Mouse (Mus musculus): ENCODE results near the gene Hoxb7.

The Hoxb7 gene

DNA sequence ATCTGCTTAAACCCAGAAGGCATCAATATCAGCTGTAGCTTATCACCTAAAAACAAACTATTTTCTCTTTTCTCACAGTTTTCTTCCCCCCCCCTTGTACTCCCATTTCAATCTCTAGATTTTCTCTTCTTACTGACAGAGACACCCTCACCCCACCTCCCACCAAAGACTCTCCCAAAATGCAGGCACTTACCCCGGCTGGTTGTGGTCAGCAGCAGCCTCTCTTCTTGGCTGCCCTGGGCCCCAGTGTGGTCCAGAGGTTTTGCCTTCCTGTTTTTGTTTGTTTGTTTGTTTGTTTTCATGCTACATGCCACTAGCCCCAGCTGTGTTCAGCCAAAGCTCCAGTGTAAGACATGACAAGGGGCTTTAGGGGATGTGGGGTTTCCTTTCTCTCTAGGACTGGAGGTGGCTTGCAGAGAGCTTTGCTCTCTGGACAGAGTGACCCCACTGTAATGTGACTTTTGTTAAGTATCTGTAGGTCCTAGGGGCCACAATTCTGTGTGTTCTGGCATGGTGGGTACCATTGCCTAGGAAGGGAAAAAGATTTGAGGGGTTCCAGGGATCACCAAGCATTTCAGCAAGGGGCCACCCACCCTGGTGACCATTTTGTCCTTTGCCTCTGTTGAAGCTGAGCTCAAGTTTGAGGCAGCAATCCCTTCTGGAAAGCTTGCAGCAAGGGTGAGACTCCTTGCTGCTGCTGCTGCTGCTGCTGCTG is 18.2 kb upstream of the Hoxb7 start:
- no peak for DNase-seq (ENCODE audit: low spot score)

DNA sequence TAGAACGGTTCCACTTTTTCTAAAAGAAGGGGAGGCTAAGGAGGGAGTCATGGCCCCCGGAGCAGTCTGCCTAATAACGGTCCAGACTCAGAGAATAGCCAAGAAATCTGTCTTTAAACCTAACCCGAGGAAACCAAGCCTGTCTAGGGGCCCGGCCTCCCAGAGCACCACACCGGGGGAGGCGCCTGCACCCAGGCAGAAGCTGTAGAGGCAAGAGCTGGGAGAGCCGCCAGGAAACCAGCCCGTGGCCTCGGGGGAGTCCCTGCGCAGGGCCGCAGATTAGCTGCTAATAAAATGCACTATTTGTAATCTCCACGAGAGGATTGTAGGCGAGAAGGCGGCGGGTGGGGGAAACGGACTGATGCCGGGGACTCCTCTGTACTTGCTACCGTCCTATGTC is 16.6 kb upstream of the Hoxb7 start:
- DNase-seq (ENCODE audit: low spot score): no peak

DNA sequence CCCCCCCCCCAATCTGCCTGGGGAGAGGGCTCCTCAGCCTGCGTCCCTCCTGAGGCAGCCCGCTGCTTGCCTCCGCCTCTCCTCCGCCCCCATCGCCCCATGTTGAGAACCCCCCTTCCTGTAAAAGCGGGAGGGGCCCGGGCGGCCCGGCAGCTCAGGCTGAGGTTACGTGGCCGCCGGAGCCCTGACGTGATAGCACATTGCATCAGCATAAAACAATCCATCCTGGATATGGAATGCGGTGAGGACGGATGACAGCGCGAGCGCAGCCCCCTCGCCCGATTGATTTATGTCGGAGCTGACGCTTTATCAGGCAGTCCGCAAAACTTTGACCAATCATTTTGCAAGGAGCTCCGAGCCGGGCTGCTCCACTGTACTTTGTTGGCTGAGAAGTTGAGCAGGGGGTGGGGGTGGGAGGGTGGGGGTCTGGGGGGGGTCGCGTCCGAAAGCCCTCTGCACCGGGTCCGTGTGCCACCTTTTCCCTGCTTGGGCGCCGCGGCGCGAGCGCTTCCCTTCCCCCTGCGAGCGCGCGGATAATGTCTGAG is 15.4 kb upstream of the Hoxb7 start, which contains the start of gene Hoxb9:
Gene Hoxb9, plus strand, starts transcription at position 462 of the 545 bp plus-strand sequence.
- DNase-seq (ENCODE audit: low spot score): no peak

DNA sequence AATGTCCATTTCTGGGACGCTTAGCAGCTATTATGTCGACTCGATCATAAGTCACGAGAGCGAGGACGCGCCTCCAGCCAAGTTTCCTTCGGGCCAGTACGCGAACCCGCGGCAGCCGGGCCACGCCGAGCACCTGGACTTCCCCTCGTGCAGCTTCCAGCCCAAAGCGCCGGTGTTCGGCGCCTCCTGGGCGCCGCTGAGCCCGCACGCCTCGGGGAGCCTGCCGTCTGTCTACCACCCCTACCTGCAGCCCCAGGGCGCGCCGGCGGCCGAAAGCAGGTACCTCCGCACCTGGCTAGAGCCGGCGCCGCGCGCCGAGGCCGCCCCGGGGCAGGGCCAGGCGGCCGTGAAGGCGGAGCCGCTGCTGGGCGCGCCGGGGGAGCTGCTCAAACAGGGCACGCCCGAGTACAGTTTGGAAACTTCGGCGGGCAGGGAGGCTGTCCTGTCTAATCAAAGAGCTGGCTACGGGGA is 14.8 kb upstream of the Hoxb7 start:
- peak; percentile 53 for DNase-seq (ENCODE audit: low spot score)

DNA sequence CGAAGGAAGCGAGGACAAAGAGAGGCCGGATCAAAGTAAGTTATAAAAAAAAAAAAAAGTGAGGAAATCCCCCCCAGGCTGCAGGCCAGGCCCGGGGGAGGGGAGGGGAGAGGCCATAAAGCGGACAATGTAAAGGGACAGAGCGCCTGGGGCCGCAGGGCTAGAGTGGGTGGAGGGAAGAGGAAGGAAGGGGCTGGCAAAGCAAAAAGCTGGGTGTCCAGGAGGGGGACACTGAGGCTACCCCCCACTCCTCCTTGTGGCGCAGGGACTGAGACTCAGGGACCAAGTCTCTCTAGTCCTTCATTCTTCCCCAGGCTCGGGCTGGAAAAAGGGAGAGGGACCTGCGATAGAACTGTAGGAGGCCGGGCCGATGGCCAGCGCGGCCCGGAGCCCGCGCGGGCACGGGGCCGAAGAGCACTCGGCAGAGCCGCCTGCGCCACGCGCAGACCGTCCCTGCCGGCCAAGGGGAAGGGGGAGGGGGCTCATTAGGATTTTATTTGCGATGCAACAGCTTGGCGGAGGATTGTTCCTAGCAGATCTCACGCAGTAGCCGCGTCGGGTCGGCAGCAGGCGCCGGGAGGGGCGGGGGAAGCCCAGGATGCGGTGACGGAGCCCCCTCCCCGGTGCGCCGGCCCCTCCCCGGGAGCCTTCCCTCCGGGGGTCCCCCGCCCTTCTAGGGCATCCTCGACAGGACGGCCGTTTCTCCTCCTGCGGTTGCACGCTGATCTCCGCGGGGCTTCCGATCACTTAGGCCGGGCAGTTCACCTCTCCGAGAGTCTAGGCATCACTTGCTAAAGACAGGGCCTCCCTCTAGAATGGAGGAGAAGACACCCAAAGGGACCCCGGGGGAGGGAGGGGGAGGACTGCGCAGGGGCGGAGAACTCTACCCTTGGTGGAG is 14.2 kb upstream of the Hoxb7 start:
- DNase-seq (ENCODE audit: low spot score): no peak

DNA sequence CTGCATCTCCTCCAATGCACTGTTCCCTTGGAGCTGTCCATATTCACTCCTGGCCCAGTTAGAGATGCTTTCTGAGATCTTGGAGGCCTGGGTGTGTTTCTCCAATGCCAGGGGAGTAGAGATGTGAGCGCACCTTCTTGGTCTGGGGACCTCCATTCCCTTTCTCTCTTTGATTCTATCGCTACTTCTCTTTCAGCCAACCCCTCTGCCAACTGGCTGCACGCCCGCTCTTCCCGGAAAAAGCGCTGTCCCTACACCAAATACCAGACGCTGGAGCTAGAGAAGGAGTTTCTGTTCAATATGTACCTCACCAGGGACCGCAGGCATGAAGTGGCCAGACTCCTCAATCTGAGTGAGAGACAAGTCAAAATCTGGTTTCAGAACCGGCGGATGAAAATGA is 12.0 kb upstream of the Hoxb7 start:
- no peak for DNase-seq (ENCODE audit: low spot score)

DNA sequence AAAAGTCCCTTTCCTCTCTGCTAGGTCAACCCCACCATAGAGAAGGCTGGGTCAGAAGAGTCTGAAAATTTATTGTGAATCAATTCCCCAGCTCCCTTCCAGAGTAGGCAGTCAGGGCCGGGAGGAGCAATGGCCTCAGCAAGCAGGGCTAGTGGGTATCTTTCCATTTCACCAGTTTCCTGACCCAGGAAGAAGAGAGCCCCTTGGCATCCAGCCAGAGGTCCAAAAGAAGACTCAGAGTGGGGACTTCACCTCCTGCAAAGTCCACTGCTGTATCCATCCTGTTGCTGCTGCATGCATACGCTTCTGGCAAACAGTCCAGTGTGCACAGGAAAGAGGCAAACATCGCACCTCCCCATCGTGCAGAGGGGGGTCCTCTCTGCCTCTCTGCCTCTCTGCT is 10.5 kb upstream of the Hoxb7 start:
- DNase-seq (ENCODE audit: low spot score): no peak

DNA sequence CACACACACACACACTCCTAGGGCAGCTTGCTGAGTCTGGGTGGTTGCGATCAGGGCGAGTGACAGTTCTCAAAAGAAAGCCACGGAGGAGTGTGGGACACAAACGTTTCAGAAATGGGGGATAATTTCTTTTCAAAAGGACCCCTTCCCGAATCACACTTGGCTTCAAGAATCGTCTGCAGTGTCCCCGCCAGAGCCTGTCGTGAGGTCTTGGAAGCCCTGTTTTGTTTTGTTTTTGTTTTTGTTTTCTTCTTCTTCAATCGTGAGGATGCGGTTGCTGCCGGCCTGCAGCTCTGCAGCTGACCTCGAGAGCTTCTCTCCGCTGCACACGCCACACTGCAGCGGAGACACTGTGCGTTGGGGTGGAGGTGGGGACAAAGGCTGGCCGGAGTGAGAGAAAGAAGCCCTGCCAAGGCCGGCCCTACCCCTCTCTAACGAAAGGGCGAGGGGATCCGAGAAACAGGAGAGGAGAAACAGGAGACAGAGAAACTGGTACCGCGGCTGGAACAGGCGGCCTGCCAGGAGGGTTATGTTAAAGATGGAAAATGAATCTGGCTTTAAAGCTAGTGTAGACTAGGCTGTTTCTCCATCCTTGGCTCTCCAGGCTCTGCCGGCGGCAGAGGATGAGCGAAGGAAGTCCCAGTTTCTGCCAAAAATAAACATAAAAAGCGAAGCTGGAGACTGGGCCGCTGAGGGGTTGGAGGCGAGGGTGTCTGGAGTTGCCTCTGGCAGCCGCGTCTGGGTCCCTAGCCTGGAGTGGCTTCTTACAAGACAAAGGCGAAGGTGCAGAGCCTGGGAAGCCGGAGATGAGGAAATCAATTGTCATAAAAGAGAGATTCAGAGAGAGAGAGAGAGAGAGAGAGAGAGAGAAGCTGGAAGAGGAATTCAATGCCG is 9.0 kb upstream of the Hoxb7 start:
- DNase-seq (ENCODE audit: low spot score): no peak

DNA sequence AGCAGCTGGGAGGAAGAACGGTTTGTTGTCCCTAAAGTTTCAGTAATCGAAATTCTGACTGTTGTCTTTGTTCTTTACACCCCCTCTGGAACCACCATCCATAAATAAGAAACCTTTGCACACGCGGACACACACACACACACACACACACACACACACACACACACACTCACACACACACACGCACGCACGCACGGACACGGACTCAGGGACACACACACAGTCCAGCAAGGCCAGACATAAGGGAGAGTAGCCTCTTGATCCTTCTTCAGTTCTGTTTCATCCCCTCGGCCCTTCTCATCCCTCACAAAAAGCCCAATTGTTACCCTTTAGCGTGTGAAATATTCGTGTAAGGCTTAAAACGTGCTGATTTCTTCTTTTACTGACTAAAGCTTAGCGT is 8.1 kb upstream of the Hoxb7 start:
- no peak for DNase-seq (ENCODE audit: low spot score)

DNA sequence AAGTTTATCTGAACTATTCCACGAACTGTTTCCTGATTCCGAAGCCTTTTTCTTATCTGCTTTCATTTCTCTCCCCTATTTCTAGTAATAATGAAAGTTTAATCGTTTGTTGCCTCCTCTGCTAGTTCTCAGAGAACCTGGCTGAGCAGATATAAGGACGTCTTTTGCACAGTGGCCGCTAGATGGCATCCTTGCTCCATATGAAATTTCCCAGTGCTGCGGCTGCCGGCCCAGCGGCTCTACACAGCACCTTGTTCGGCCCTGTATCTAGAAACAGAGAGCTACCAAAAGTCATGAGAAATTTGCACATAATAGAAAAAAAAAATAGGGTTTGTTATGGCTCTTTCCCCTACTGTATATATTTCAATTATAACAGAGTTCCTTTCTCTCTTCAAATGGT is 7.7 kb upstream of the Hoxb7 start:
- peak; percentile 82 for DNase-seq (ENCODE audit: low spot score)

DNA sequence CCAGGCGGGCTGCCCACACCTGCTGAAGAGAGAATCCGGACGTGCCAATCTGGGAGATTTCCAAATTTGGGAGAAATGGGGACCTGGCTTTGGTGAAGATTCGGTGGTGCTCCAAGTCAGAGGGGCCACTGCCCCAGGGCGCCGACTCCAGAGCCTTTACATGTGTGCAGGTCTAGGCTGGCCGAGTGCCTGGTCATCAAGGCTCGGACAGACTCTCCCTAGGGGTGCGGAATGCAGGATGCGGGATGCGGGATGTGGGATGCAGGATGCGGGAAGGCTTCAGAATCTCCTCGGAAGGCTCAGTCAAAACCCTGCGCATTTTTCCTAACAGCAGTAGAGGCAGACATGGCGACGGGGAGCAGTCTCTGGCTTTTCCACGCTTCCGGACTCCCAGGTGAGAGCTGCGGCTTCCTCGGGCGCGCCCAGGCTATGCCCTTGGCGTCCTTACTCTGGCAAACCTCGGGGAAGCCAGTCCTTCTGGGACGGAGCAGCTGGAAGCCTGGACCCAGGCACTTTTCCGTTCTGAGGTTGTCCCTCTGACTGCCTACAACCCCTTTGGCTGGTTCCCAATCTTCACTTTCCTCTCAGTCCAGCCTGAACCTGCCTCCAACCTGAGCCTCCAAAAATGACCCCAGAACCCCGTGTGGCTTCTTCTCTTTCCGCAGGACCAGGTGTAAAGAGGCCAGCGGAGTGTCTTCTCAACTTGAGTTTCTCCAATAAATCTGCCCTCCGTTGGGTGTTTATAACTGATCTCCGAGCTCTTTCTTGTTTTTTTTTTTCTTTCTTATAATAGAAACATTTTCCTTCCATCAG is 6.8 kb upstream of the Hoxb7 start:
- DNase-seq (ENCODE audit: low spot score): no peak

DNA sequence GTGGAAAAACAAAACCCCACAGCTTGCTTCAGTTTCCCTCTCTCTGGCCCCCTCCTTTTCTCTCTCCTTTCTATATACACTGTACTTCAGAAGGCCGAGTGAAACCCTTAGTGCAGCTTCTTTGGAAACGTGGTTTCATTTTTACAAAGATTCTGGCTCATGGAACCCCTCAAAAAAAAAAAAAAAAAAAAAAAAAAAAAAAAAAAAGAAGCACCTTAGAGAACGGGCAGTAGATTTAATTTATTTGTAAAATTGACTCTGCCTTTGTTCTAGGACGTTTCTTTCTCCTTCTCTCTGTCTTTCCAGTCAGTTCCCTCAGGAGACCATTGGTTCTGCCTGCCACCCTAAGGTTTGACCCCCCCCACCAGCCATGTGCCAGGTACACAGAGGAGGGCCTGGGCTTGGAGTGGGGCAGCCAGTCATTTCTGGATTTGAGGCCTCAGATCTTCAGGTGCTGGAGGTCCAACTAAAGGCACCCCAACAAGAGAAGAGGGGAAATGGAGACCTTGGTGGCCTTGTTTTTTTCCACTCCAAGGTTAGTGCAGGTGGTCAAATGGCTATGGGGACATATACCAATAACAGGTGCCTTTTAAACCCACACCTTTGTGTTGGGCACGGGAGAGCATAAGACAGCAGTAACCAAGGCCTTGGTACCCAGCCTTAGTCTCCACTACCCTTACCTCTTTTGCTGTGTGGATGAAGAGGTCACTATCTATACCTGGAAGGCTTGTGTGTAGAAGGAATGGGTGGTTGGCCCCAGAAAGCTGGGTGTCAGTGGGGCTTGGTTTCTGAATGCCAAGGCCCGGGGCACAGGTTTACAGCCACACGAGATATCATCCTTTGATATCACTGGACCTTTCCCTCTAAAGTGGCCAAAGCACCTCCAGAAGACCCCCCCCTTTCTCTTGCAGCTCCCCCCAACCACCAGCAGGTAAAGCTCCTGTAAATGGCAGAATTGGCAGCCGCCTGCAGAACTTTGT is 5.7 kb upstream of the Hoxb7 start:
- no peak for DNase-seq (ENCODE audit: low spot score)

DNA sequence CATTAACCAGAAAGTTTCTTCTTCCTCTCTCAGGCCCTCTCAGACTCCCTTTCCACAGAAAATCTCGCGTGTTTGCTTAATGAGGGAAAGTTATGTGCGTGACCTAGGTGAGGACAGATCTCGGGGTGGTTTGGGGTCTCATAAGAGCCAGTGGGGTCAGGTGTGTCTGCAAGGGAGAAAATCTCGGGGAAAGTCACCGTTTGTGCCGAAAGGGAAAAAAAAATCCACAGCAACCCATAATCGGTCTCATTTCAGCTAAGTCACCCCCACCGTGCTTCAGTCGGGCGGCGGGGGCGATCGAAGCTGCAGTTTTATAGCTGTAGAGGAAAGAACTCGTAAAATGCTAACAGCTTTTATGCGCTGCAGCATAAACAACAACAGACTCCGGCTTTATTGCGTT is 5.0 kb upstream of the Hoxb7 start:
- no peak for DNase-seq (ENCODE audit: low spot score)

DNA sequence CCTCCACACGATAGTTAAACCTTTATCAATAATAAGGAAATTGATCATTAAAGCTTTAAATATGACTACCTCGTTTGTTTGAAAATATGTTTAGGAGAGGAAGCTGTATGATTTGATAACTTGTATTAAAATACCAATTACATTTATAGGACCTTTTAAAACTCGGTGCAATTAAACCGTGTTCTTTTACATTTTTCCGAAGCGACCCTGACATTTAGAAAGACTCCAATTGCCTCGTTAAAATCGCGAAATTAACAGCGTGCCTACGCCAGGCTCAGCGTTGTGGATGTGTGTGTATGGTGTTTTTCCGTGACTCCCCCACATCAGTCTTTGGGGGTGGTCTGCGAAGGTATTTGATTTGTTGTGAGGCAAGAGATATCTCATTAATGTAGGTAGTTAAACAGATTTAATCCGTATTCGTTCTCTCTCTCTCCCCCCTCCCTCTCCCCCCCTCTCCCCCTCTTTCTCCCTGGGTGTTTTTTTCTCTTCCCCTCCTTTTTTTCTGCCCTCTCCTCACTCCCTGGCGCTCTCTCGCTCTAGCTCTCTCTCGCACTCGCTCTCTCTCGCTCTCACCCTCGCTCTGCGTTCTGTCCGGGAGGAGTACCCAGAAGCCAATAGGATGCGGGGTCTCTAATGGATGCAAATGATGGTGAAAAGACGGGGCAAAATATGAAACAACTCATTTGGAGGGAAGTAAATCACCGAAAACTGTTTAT is 4.4 kb upstream of the Hoxb7 start, which contains the start of gene Hoxb8:
Gene Hoxb8, plus strand, starts transcription at position 51 of the 716 bp plus-strand sequence.
- DNase-seq (ENCODE audit: low spot score): no peak

DNA sequence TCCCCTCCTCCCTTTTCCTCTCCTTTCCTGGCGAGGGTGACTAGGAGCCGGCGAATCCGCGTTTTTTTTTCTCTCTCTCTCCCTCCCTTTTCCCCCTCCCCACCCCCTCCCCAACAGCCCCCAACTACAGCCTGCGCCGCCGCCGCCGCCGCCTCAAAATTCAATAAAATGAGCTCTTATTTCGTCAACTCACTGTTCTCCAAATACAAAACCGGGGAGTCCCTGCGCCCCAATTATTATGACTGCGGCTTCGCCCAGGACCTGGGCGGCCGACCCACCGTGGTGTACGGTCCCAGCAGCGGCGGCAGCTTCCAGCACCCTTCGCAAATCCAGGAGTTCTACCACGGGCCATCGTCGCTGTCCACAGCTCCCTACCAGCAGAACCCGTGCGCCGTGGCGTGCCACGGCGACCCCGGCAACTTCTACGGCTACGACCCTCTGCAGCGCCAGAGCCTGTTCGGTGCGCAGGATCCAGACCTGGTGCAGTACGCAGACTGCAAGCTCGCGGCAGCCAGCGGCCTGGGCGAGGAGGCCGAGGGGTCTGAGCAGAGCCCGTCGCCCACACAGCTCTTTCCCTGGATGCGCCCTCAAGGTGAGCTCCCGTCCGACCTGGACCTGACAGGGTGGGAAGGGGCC is 3.5 kb upstream of the Hoxb7 start:
- DNase-seq (ENCODE audit: low spot score): no peak

DNA sequence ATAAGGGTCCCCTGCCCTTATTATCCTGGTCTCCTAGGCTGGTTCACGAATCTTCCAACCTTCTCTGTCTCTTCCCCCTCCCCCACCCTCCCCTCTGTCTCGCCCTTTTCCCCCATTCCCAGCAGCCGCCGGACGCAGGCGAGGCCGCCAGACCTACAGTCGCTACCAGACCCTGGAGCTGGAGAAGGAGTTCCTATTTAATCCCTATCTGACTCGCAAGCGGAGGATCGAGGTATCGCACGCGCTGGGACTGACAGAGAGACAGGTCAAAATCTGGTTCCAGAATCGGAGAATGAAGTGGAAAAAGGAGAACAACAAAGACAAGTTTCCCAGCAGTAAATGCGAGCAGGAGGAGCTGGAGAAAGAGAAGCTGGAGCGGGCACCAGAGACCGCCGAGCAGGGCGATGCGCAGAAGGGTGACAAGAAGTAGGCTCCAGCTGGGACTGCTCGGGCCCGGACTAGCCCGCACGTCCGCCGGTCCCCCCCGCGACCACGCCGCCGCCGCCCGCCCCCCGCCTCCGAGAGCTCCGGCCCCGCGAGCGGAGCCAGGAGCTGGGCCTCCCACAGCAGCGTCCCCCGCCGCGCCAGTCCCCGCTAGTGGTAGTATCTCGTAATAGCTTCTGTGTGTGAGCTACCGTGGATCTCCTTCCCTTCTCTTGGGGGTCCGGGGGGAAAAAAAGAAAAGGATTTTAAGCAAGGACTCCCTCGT is 2.2 kb upstream of the Hoxb7 start:
- no peak for DNase-seq (ENCODE audit: low spot score)

DNA sequence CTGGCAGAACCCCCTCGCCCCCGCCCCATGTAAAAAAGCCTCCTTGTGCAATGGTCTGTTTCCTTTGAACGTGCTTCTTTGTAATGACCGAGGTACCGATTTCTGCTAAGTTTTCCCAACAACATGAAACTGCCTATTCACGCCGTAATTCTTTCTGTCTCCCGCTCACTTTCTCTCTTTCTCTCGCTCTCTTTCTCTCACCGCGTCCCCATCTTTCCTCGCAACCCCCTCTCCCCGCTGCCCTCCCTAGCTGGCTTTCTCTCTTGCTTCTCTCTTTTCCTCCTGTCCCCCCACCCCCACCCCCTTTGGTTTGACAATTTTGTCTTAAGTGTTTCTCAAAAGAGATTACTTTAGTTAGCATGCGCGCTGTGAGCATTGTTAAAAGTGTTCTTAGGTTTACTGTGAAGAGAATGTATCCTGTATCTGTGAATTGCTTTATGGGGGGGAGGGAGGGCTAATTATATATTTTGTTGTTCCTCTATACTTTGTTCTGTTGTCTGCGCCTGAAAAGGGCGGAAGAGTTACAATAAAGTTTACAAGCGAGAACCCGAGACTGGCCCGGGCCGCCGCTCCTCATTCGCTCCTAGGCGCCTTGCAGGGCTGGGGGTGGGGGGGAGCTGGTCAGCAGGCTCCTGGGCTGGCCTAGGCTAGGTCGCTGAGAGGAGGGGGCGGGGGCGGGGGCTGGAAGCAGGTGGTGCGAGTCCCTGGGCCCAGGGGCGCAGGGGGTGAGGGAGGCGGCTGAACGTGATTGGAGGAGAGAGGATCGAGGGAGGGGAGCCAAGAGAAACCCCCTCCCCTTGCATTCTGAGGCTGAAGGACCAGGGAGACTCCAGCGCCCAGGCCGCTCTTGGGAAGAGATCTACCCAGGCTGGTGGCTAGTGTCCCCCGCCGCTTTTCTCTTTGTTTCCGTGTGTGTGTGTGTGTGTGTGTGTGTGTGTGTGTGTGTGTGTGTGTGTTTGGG is 1.4 kb upstream of the Hoxb7 start:
- no peak for DNase-seq (ENCODE audit: low spot score)
